Mouse (Mus musculus) CH12.LX (cell line): ENCODE measurements at regions not wholly inside any gene's neighbourhood (a gene's known extent, or its start where the extent isn't known, plus 50 kb on each side); places are given as distances from the start of the nearest gene placed in this dataset.

Source experiments
- CTCF ChIP-seq, 2 experiments: IDR thresholded peaks in 1 of 2; conservative IDR thresholded peaks in 1 of 2; 2 replicates each; pipeline ENCODE4 v1.5.1; 2011 to 2012; ENCODE audit warnings: low read depth in 2 of 2, low read length in 2 of 2, improper control_type of control experiment in 1 of 2, inconsistent platforms in 1 of 2, mild to moderate bottlenecking in 1 of 2, moderate library complexity in 1 of 2
- SIN3A ChIP-seq: IDR thresholded peaks from 2 replicates; pipeline ENCODE4 v1.6.1; 2012; ENCODE audit warnings: low read length, improper control_type of control experiment, inconsistent platforms
- ZC3H11A ChIP-seq: IDR thresholded peaks from 2 replicates; pipeline ENCODE4 v1.6.1; 2012; ENCODE audit warnings: low read depth, mild to moderate bottlenecking, inconsistent platforms, low read length, improper control_type of control experiment
- ZNF384 ChIP-seq: IDR thresholded peaks from 2 replicates; pipeline ENCODE4 v1.6.1; 2012; ENCODE audit warnings: low read depth, low read length, improper control_type of control experiment, inconsistent platforms

- no peak for TF ChIP-seq ZNF384
- no peak for TF ChIP-seq ZC3H11A
- no peak for TF ChIP-seq CTCF (conservative IDR thresholded peaks at IDR 0.05 in 1 of 2, IDR thresholded peaks at IDR 0.05 in 1 of 2; ENCODE audit: low read depth in 2 of 2, low read length in 2 of 2)
- TF ChIP-seq SIN3A = no peak
These were observed 61.5 kb upstream of the Tbx5 start for GRCm38 (mm10) chr5:119770951-119771350.
